Mouse (Mus musculus): ENCODE results near the gene Hnrnpll. TPM values are rescaled to one million over a fixed set of nuclear protein-coding genes. Genes with fewer than 3 reads are reported as not detected.
"Not testable (repeated sequence)": the region's sequence is repeated elsewhere in the genome, so short reads cannot be mapped to it uniquely, and the experiment has no call there.

The Hnrnpll gene
- polyA plus RNA-seq, 1 experiment from 2014 or later, result 17.2 TPM

DNA sequence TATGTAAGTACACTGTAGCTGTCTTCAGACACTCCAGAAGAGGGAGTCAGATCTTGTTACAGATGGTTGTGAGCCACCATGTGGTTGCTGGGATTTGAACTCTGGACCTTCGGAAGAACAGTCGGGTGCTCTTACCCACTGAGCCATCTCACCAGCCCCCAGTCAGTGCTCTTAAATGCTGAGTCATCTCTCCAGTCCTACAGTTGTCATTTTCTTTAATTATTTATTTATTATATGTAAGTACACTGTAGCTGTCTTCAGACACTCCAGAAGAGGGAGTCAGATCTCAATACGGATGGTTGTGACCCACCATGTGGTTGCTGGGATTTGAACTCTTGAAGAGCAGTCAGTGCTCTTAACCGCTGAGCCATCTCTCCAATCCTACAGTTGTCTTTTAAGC is 45.7 kb downstream of the Hnrnpll start:
- H3K9me3 ChIP-seq (replicated peaks; ENCODE audit: control insufficient read depth, low read length); H3K27ac ChIP-seq (ENCODE audit: low read length); H3K4me3 ChIP-seq (ENCODE audit: low read depth, low read length); H3K36me3 ChIP-seq (ENCODE audit: control insufficient read depth, insufficient read depth); ATAC-seq (ENCODE audit: low read depth); H3K9ac ChIP-seq (ENCODE audit: low read depth, low read length); H3K27me3 ChIP-seq (ENCODE audit: control insufficient read depth, insufficient read depth, low read depth, low read length); H3K4me2 ChIP-seq (ENCODE audit: low read depth, low read length): not testable (repeated sequence)
- H3K4me1 ChIP-seq (ENCODE audit: control insufficient read depth, low read depth, low read length), result peaks cover 38% of the 10 kb centered on the region
- WGBS (ENCODE audit: insufficient replicate concordance), result 63% methylated on average over 4 of the region's 4 CpGs

- no peak overlapping the region for H3K27ac ChIP-seq (ENCODE audit: low read length)
- ATAC-seq (ENCODE audit: low read depth), result peak; percentile 86
- 26% methylated on average over 8 of the region's 8 CpGs for WGBS (ENCODE audit: insufficient replicate concordance)
- H3K36me3 ChIP-seq (ENCODE audit: control insufficient read depth, insufficient read depth), result no peaks in the 10 kb centered on the region
- peaks cover 38% of the 10 kb centered on the region for H3K4me1 ChIP-seq (ENCODE audit: control insufficient read depth, low read depth, low read length)
- H3K9me3 ChIP-seq (replicated peaks; ENCODE audit: control insufficient read depth, low read length), result no peaks in the 10 kb centered on the region
- H3K27me3 ChIP-seq (ENCODE audit: control insufficient read depth, insufficient read depth, low read depth, low read length), result no peaks in the 10 kb centered on the region
- H3K4me3 ChIP-seq (ENCODE audit: low read depth, low read length), result peak overlapping the region; percentile 25; the same call in 1 of the 2 replicates
- peak overlapping the region; percentile 54 for H3K4me2 ChIP-seq (ENCODE audit: low read depth, low read length)
- no peak overlapping the region for H3K9ac ChIP-seq (ENCODE audit: low read depth, low read length)
These were observed 47.7 kb downstream of the Hnrnpll start for GRCm38 (mm10) chr17:80014361-80014809.

DNA sequence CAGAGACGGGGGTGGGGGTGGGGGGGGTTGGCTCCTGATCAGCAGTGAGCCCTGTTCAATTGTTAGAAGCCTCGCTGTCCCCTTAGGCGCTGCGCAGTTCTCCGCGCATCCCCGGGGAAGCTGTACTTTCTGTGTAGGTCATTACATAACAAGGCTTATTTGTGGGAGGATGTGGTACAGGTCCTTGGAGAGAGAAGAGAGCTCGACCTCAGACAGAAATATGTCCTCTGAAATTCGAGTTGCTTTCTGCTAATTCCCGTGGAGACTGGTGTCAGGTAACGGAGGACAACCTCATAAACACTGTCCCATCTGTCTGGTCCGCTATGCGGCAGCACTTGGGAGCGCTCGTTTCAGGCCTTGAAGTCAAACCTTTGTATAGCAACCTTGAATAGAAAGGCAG is 52.2 kb downstream of the Hnrnpll start:
- H3K9me3 ChIP-seq (replicated peaks; ENCODE audit: control insufficient read depth, low read length), result no peaks in the 10 kb centered on the region
- no peaks in the 10 kb centered on the region for H3K27me3 ChIP-seq (ENCODE audit: control insufficient read depth, insufficient read depth, low read depth, low read length)
- no peak overlapping the region for H3K27ac ChIP-seq (ENCODE audit: low read length)
- H3K4me3 ChIP-seq (ENCODE audit: low read depth, low read length), result no peak overlapping the region
- H3K9ac ChIP-seq (ENCODE audit: low read depth, low read length), result no peak overlapping the region
- no peaks in the 10 kb centered on the region for H3K36me3 ChIP-seq (ENCODE audit: control insufficient read depth, insufficient read depth)
- ATAC-seq (ENCODE audit: low read depth), result no peak
- H3K4me2 ChIP-seq (ENCODE audit: low read depth, low read length), result no peak overlapping the region
- WGBS (ENCODE audit: insufficient replicate concordance), result 54% methylated on average over 15 of the region's 15 CpGs
- peaks cover 17% of the 10 kb centered on the region for H3K4me1 ChIP-seq (ENCODE audit: control insufficient read depth, low read depth, low read length)

- Histone ChIP-seq H3K36me3 (ENCODE audit: control insufficient read depth, insufficient read depth) (no peaks in the 10 kb centered on the region), H3K4me1 (ENCODE audit: control insufficient read depth, low read depth, low read length) (peaks cover 6% of the 10 kb centered on the region), H3K4me3 (ENCODE audit: low read depth, low read length) (no peak overlapping the region), H3K9me3 (replicated peaks; ENCODE audit: control insufficient read depth, low read length) (no peaks in the 10 kb centered on the region), H3K27me3 (ENCODE audit: control insufficient read depth, insufficient read depth, low read depth, low read length) (no peaks in the 10 kb centered on the region), H3K27ac (ENCODE audit: low read length) (peak overlapping the region; percentile 52; the same call in 1 of the 2 replicates), H3K9ac (ENCODE audit: low read depth, low read length) (no peak overlapping the region), H3K4me2 (ENCODE audit: low read depth, low read length) (no peak overlapping the region)
- whole genome bisulfite sequencing (ENCODE audit: insufficient replicate concordance), result 27% methylated on average over 5 of the region's 5 CpGs
- peak; percentile 32 for ATAC-seq (ENCODE audit: low read depth)
These were observed 53.3 kb downstream of the Hnrnpll start for GRCm38 (mm10) chr17:80008847-80009246.

- Histone ChIP-seq H3K36me3 (ENCODE audit: control insufficient read depth, insufficient read depth) (no peaks in the 10 kb centered on the region), H3K27ac (ENCODE audit: low read length) (no peak overlapping the region), H3K4me2 (ENCODE audit: low read depth, low read length) (peak overlapping the region; percentile 26; the same call in 1 of the 2 replicates), H3K4me1 (ENCODE audit: control insufficient read depth, low read depth, low read length) (peaks cover 4% of the 10 kb centered on the region; the same call in 1 of the 2 replicates), H3K9ac (ENCODE audit: low read depth, low read length) (no peak overlapping the region), H3K9me3 (replicated peaks; ENCODE audit: control insufficient read depth, low read length) (no peaks in the 10 kb centered on the region), H3K4me3 (ENCODE audit: low read depth, low read length) (no peak overlapping the region), H3K27me3 (ENCODE audit: control insufficient read depth, insufficient read depth, low read depth, low read length) (no peaks in the 10 kb centered on the region)
- WGBS (ENCODE audit: insufficient replicate concordance), result 26% methylated on average over 17 of the region's 17 CpGs
- ATAC-seq (ENCODE audit: low read depth), result peak; percentile 68
These were observed 57.5 kb downstream of the Hnrnpll start for GRCm38 (mm10) chr17:80004345-80005239.

- not testable (repeated sequence) for H3K4me1 ChIP-seq (ENCODE audit: control insufficient read depth, low read depth, low read length); H3K27ac ChIP-seq (ENCODE audit: low read length); H3K36me3 ChIP-seq (ENCODE audit: control insufficient read depth, insufficient read depth); H3K4me3 ChIP-seq (ENCODE audit: low read depth, low read length); H3K27me3 ChIP-seq (ENCODE audit: control insufficient read depth, insufficient read depth, low read depth, low read length); H3K9me3 ChIP-seq (replicated peaks; ENCODE audit: control insufficient read depth, low read length); H3K4me2 ChIP-seq (ENCODE audit: low read depth, low read length); H3K9ac ChIP-seq (ENCODE audit: low read depth, low read length); ATAC-seq (ENCODE audit: low read depth)
- WGBS (ENCODE audit: insufficient replicate concordance), result 76% methylated on average over 3 of the region's 3 CpGs
These were observed 58.3 kb downstream of the Hnrnpll start for GRCm38 (mm10) chr17:80003851-80004250.

GRCm38 (mm10) chr17:80002385-80002852 is 59.7 kb downstream of the Hnrnpll start:
- no peaks in the 10 kb centered on the region for H3K4me1 ChIP-seq (ENCODE audit: control insufficient read depth, low read depth, low read length)
- H3K27ac ChIP-seq (ENCODE audit: low read length), result no peak overlapping the region
- H3K9ac ChIP-seq (ENCODE audit: low read depth, low read length), result no peak overlapping the region
- no peaks in the 10 kb centered on the region for H3K36me3 ChIP-seq (ENCODE audit: control insufficient read depth, insufficient read depth)
- no peaks in the 10 kb centered on the region for H3K27me3 ChIP-seq (ENCODE audit: control insufficient read depth, insufficient read depth, low read depth, low read length)
- 54% methylated on average over 3 of the region's 3 CpGs for WGBS (ENCODE audit: insufficient replicate concordance)
- no peak for ATAC-seq (ENCODE audit: low read depth)
- no peaks in the 10 kb centered on the region for H3K9me3 ChIP-seq (replicated peaks; ENCODE audit: control insufficient read depth, low read length)
- no peak overlapping the region for H3K4me3 ChIP-seq (ENCODE audit: low read depth, low read length)
- no peak overlapping the region for H3K4me2 ChIP-seq (ENCODE audit: low read depth, low read length)

DNA sequence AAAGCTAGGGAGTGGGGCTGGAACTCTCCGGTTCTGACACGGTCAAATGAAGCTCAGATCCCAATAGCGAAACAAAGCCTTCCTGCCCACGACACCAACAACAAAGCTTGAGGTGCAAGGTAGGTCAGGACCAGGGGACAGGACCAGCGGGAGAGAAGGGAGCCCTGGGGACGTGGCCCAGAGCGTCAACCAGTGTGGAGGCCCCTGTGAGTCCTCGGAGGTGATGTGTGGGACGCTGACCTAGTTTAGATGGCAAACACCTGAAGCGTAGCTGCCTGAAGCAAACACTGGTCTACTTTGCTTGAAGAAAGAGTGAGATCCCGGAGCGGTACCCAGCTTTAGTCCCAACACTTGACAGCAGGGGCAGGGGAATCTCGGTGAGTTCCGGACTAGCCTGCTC is 62.5 kb downstream of the Hnrnpll start:
- WGBS (ENCODE audit: insufficient replicate concordance), result 82% methylated on average over 14 of the region's 14 CpGs
- H3K27ac ChIP-seq (ENCODE audit: low read length), result no peak overlapping the region

DNA sequence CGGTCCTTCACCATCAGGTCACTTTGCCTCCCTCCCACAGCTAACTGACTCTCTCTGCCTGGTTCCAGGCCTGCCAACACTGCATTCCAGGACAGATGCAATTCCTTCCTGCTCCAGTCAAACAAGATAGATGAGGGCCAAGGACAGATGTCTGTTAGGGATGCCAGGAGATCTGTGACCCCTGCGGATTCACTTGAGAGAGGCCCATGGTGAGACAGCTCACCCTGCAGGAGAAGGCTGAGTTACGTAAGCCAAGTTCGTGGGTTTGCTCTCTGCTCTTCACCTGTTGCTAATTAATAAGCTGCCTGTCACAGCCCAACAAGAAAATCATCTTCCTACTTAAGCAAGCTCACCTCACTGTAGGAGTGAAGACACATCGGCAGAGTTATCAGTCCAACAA is 63.1 kb downstream of the Hnrnpll start:
- no peak for ATAC-seq (ENCODE audit: low read depth)
- Histone ChIP-seq H3K9me3 (replicated peaks; ENCODE audit: control insufficient read depth, low read length) (no peaks in the 10 kb centered on the region), H3K4me2 (ENCODE audit: low read depth, low read length) (no peak overlapping the region), H3K27ac (ENCODE audit: low read length) (no peak overlapping the region), H3K4me3 (ENCODE audit: low read depth, low read length) (no peak overlapping the region), H3K4me1 (ENCODE audit: control insufficient read depth, low read depth, low read length) (no peaks in the 10 kb centered on the region), H3K36me3 (ENCODE audit: control insufficient read depth, insufficient read depth) (no peaks in the 10 kb centered on the region), H3K27me3 (ENCODE audit: control insufficient read depth, insufficient read depth, low read depth, low read length) (no peaks in the 10 kb centered on the region), H3K9ac (ENCODE audit: low read depth, low read length) (no peak overlapping the region)
- WGBS (ENCODE audit: insufficient replicate concordance), result 67% methylated on average over 5 of the region's 5 CpGs

More for the DNA sequence above, 62.5 kb downstream of the Hnrnpll start:
- H3K9me3 ChIP-seq (replicated peaks; ENCODE audit: control insufficient read depth, low read length), result no peaks in the 10 kb centered on the region
- no peaks in the 10 kb centered on the region for H3K4me1 ChIP-seq (ENCODE audit: control insufficient read depth, low read depth, low read length)
- H3K4me2 ChIP-seq (ENCODE audit: low read depth, low read length), result no peak overlapping the region
- no peak overlapping the region for H3K9ac ChIP-seq (ENCODE audit: low read depth, low read length)
- H3K4me3 ChIP-seq (ENCODE audit: low read depth, low read length), result no peak overlapping the region
- no peak for ATAC-seq (ENCODE audit: low read depth)
- no peaks in the 10 kb centered on the region for H3K27me3 ChIP-seq (ENCODE audit: control insufficient read depth, insufficient read depth, low read depth, low read length)
- H3K36me3 ChIP-seq (ENCODE audit: control insufficient read depth, insufficient read depth), result no peaks in the 10 kb centered on the region

Data from liver, embryonic 16.5 days (tissue).